Mouse (Mus musculus): ENCODE data around the gene Ccl20.

The Ccl20 gene

GRCm38 (mm10) chr1:83116447-83117137, at the start of gene Ccl20:
Gene Ccl20, plus strand, starts transcription at chr1:83116766.
- no peak for DNase-seq

DNA sequence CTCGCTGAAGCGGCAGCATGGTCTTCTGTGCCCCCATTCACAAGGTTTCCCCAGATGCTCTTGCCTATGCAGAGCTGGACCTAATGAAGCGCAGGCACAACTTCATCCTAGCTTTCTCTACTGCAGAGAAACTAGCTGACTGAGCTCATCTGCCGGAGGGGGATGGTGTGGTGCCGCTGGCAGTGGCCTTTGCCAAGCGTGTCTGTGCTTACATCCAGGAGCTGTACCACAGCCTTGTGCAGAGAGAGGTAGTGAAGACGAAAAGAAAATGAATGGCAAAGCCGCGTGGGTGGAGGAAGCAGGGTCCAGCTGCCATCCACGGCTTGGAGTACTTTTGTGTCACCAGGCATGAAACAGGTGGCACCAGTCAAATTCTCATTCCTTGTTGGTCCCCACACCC, 49.4 kb upstream of the Ccl20 start:
- DNase-seq = no peak

- no peak for DNase-seq
These were observed 40.9 kb upstream of the Ccl20 start for GRCm38 (mm10) chr1:83075526-83076189.

DNA sequence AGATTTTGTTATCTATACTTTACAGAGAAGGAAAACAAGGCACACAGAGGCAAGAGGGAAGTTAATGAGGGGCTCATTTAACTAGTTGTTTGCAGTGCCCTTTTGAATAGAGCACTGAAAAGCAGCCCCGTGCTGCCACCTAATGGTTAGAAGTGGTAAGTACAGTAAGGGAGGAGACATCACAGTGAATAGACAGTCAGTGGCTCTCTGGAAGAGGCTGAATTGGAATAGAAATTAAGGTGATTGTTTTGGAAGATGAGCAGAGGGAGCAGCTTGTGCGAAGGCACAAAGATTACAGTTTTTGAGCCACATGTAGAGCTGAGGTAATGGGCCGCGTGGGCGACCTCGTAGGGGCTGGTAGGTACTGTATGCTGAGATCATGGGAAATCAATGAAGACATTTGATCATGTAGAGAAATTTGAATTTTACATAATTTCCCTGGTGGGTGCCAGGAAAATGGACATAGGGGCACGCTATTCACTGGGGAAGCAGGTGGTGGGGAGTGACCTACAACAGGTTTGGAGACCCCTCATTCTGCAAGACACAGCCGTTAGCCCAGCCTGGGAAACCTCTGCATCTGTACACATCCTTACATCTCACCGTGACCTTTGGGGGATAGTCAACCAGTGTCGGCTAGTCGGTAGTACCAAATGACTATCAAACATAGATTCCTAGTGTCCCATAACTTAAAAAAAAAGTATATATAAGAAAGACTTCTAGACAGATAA, 40.2 kb upstream of the Ccl20 start:
- DNase-seq = peak; percentile 24 to 36

DNA sequence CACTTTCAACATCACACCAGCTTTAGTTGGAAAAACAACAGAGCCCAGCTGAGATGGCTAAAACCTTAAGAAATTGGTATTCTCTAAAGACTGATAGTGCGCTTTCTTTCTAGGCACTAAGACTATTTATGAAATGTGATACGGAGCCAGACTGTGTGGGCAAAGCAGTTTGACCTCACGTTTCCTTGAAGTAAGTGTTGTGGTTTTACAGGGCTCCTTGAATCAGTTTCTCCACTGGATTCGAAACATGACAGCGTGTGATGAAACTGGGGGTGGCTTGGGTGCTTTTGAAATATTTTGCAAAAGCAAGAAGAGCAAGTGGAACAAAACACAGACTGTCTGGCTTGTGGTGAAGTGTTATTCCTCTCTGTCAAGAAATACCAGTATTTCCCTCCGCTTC, 39.5 kb upstream of the Ccl20 start:
- DNase-seq = no peak

DNA sequence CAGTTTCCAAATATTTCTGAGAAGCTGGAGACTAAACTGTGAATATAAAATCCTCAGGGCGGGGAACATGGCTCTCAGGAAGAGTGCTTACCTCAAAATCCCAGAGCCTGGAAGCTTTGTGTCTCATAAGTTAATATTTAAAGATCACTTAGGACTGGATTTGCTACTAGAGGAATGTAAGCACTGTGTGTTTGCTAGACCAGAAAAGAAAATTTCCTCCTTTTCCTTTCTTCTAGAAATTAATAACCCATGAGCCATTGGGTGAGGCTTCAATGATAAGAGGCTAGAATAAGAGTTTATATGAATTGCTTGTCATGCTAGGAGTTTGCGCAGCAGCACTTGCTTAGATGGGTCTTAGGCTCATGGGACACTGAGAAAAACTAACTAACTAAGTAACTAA, 31.8 kb upstream of the Ccl20 start:
- DNase-seq = no peak

DNA sequence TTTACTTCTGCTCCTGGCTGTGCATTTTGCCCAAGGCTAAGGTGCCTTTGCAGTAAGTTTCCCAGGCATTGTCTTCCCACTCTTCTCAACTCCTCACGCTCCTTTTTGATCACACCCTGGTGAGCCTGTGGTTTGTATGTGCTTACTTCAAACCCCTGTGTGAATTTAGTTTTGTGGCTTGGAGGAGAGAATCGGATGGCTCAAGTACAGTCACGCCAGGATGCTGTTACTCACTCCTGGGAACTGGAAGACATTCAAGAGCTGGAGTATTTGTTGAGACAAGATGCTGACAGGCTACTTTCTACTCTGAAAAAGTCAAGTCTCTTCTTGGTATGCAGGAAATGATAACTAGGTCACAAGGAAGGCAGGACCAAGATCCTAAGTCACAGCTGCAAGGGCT, 25.3 kb upstream of the Ccl20 start:
- DNase-seq = no peak

DNA sequence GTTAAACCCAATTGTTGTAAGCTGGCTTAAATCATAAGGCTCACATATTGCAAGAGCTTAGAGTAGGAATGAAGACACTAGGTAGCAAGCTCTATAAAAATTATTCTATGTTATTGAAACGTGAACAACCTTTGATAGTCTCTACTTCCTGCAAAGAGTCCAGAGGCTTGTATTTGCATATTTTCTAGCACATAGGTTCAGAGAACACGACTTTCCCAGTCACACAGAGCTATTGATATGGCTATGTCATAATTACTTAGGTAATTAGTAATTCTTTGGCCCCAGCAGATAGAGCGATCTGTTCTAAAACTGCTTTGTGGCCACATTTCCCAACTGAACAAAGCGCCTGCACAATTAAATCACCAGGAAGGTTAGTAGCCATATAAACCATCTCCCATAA, 19.6 kb upstream of the Ccl20 start:
- DNase-seq = no peak

DNA sequence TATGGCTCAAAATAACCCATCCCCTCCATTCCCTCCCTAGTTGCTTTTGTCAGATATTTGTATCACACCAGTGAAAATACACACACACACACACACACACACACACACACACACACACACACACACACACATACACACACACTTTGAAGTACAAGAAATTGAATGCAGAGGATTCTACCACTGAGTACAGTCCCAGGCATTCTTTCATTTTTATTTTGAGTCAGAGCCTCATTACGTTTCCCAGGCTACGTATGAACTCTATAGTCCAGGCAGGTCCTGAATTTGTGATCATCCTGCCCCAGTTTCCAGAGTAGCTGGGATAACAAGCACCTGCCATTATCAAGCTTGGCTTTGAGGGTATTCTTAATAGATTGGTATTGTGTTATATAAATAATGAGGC, 17.4 kb upstream of the Ccl20 start:
- no peak for DNase-seq

DNA sequence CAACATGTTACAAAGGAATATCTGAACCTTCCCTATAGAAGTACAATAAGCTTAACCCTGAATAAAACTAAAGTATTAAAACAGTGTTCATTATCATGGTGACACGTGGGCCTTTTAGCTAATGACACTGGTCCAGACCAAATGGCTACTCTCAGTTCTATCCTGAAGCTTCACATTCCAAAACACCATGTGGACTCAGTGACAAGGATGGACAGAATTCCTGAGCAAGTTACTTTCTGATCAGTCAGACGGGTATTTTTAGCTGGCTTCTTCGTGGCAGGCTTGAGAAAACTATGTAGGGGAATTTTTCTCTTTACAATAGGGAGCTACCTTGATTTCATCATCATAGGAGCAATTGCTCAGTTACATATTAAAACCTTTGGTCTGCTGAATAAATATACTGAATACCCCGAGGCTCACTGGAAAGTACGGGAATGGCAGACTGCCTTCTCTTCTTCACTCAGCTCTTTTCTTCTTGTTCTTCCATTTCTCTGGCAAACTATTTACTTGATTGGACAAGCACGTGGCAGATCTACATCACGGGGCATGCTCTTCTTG, 16.9 kb upstream of the Ccl20 start:
- DNase-seq = no peak

GRCm38 (mm10) chr1:83101891-83102290, 14.7 kb upstream of the Ccl20 start:
- DNase-seq = peak in 1 of 2 experiments; percentile 7

GRCm38 (mm10) chr1:83105464-83105863, 11.1 kb upstream of the Ccl20 start:
- DNase-seq = no peak

- no peak for DNase-seq
These were observed 9.1 kb upstream of the Ccl20 start for GRCm38 (mm10) chr1:83107410-83107978.

DNA sequence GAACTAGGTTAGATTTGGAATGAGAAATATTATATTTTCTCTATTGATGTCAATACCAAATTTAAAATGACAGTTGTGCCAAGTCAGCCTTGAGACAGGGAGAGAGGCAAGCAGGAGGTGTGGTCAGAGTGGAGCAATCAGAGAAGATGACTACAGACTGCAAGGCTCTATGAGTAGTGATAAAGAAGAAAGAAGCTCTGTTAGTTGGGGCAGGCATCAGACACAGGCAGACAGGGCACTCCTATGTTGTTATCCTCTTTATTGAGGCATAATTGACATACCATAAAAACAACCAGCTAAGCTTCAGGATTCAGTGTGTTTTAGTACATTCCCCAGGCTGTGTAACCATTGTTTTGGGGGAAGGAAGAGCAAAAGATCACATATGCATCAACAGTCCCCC, 5.6 kb upstream of the Ccl20 start:
- DNase-seq = no peak

GRCm38 (mm10) chr1:83111726-83112125, 4.8 kb upstream of the Ccl20 start:
- no peak for DNase-seq

DNA sequence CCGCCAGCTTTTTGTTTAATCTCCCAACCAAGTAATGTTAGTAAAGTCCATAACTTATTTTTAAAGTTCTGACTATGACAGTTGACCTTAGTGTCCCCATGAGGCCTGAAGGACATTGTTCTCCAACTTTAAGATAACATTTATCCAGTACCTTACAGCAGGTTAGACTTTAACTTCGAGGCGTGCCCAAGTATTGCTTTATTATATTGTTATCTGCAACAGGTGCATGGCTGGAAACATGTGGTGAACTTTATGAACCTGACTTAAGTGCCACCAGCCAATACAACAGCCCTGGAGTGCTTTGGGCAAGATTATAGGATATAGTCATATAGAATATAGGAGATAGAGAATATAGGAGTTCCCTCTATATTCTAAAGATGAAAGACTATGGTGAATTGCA, 651 bp downstream of the Ccl20 start:
- no peak for DNase-seq

DNA sequence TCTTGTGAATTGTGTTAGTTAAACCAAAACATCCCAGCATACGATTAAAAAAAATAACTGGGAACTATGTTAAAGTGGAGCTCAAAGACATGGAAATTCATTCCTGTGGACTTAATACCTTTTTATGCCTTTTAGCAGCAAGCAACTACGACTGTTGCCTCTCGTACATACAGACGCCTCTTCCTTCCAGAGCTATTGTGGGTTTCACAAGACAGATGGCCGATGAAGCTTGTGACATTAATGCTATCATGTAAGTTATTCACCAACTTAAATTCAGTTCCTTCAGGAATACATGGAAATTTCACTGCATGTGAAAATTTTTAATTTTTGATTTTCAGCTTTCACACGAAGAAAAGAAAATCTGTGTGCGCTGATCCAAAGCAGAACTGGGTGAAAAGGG, 1.1 kb downstream of the Ccl20 start:
- no peak for DNase-seq

GRCm38 (mm10) chr1:83119903-83120302, 3.3 kb downstream of the Ccl20 start:
- DNase-seq = no peak

GRCm38 (mm10) chr1:83120312-83120711, 3.7 kb downstream of the Ccl20 start:
- no peak for DNase-seq

DNA sequence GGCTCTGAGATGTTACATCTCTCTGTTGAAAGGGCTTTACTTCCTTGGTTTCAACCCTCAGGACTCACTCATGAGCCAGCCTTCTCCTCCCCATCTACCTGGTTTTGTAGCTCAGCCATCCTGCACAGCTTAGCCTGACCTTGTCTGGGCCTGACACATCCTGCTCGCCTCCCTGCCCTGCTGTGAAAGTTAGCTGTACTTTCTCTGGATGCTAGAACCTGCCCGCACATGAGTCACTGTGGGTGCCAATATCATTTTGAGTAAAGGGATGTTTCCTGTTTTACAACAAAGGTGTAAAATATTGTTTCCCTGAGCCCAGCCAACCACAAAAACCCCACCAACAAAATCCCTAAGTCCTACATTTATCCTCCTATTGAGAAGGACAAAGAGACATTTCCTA, 6.6 kb downstream of the Ccl20 start:
- DNase-seq = no peak

- DNase-seq = no peak
These were observed 19.3 kb downstream of the Ccl20 start for GRCm38 (mm10) chr1:83135829-83136228.

DNA sequence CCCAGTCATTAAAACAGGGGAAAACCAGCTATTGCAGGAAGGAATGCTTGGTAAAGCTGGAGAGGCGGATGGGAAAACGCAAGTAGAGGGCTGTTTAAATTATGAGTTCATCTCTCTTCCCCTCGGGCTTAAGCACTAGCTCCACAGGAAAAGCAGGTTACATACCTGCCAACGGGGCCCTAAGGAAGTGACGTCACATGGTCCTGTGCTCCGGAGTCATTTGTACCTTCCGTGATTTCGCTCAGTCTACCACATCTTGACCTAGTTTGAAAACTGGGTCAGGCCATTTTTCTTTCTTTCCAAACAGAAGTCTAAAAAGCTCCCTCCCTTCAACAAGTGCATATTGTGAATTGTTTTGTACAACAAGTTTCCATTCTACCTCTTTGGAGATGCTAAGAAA, 21.3 kb downstream of the Ccl20 start:
- no peak for DNase-seq

GRCm38 (mm10) chr1:83138721-83139120, 22.2 kb downstream of the Ccl20 start:
- no peak for DNase-seq

- no peak for DNase-seq
These were observed 24.9 kb downstream of the Ccl20 start for GRCm38 (mm10) chr1:83141510-83141909.

Data from kidney, adult 8-10 months (tissue).